Mouse (Mus musculus): Measurements from ENCODE around the gene Rnf222. TPM values are rescaled to one million over a fixed set of nuclear protein-coding genes. Genes with fewer than 3 reads are reported as not detected.

Gene Rnf222
- total and polyA plus RNA-seq, 3 experiments: 0.23 to 0.28 TPM; not detected in 1

DNA sequence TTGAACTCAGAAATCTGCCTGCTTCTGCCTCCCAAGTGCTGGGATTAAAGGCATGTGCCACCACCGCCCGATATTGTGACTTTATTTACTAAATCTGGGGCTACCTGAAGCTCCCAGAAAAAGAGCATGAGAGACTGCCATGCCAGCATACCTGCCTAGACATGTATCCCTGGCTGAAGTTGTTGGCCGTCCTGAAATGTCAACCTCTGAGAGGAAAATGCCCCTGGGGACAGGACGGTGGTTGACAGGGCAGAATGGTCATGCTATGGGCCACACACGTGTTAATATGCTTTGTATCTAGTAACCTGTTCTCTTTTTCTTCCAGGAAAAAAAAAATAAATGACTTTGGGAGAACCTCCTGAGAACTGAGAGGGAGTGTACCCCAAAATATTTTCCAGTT is 2.3 kb upstream of the Rnf222 start:
- no peak for DNase-seq (ENCODE audit: low read depth, low spot score)
- no peak overlapping the region for H3K27ac ChIP-seq (ENCODE audit: control insufficient read depth, low read depth, low read length)
- no peaks in the 10 kb centered on the region for H3K79me2 ChIP-seq (ENCODE audit: control insufficient read depth, insufficient read depth, low read length, poor library complexity)
- no peak overlapping the region for H3K4me3 ChIP-seq (ENCODE audit: control insufficient read depth in 1 of 2, insufficient read depth in 1 of 2, low read depth in 2 of 2, low read length in 2 of 2)
- peaks cover 0 to 9% of the 10 kb centered on the region in 2 experiments; a peak in 2 of 4 replicates for H3K36me3 ChIP-seq (ENCODE audit: control insufficient read depth in 1 of 2, insufficient read depth in 2 of 2, low read length in 2 of 2)
- no peak overlapping the region for H3K9ac ChIP-seq (ENCODE audit: control insufficient read depth, low read depth, low read length, poor library complexity, severe bottlenecking)
- no peaks in the 10 kb centered on the region for H3K27me3 ChIP-seq (ENCODE audit: control insufficient read depth in 1 of 2, insufficient read depth in 2 of 2, low read length in 2 of 2)
- H3K4me1 ChIP-seq (ENCODE audit: control insufficient read depth in 1 of 2, insufficient read depth in 2 of 2, low read length in 2 of 2): peaks cover 8 to 15% of the 10 kb centered on the region in 2 experiments
- no peaks in the 10 kb centered on the region for H3K9me3 ChIP-seq (replicated peaks; ENCODE audit: insufficient read depth, low read length)
- no peak for TF ChIP-seq ELF1 (IDR thresholded peaks at IDR 0.05; ENCODE audit: low read depth, low read length)
- TF ChIP-seq CHD2 (IDR thresholded peaks at IDR 0.05; ENCODE audit: low read length): no peak
- TF ChIP-seq TAL1 (IDR thresholded peaks at IDR 0.05; ENCODE audit: low read length): no peak
- TF ChIP-seq UBTF (IDR thresholded peaks at IDR 0.05; ENCODE audit: borderline replicate concordance, insufficient read depth, low read depth, low read length): no peak
- TF ChIP-seq MYB (IDR thresholded peaks at IDR 0.05; ENCODE audit: low read depth, low read length): no peak

DNA sequence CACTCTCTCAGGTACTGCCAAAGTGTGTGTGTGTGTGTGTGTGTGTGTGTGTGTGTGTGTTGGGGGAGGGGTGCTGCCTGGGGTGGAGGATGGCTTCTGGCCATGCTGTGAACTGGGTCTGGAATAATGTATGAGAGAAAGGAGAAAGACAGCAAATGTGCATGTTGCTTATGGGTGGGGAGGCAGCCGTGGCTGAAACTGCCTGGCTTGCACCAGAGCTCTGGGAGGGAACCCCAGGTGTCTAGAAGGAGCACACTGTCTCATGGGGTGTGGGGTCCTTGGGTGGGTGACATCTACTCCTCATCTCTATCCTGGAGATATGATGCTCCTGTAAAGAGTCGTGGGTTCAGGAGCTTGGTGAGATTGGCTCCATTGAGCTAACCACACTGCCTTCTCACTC is 300 bp downstream of the Rnf222 start:
- no peaks in the 10 kb centered on the region for H3K9me3 ChIP-seq (replicated peaks; ENCODE audit: insufficient read depth, low read length)
- no peak overlapping the region for H3K27ac ChIP-seq (ENCODE audit: control insufficient read depth, low read depth, low read length)
- peaks cover 0 to 16% of the 10 kb centered on the region in 2 experiments; a peak in 2 of 4 replicates for H3K36me3 ChIP-seq (ENCODE audit: control insufficient read depth in 1 of 2, insufficient read depth in 2 of 2, low read length in 2 of 2)
- DNase-seq (ENCODE audit: low read depth, low spot score): no peak
- no peak overlapping the region for H3K9ac ChIP-seq (ENCODE audit: control insufficient read depth, low read depth, low read length, poor library complexity, severe bottlenecking)
- TF ChIP-seq POLR2AphosphoS2 (IDR thresholded peaks at IDR 0.05; ENCODE audit: low read length): no peak
- no peak for TF ChIP-seq RAD21 (IDR thresholded peaks at IDR 0.05; ENCODE audit: low read depth, low read length)
- TF ChIP-seq ZNF384 (IDR thresholded peaks at IDR 0.05; ENCODE audit: low read depth, low read length): no peak
- TF ChIP-seq SIN3A (IDR thresholded peaks at IDR 0.05; ENCODE audit: low read length): no peak
- TF ChIP-seq MEF2A (IDR thresholded peaks at IDR 0.05; ENCODE audit: extremely low read depth, insufficient replicate concordance, low read depth, low read length, poor library complexity, severe bottlenecking): no peak
- no peak for TF ChIP-seq MXI1 (IDR thresholded peaks at IDR 0.05; ENCODE audit: low read depth, low read length)
- no peak for TF ChIP-seq RCOR1 (IDR thresholded peaks at IDR 0.05; ENCODE audit: low read depth, low read length)
- no peak for TF ChIP-seq ZC3H11A (IDR thresholded peaks at IDR 0.05; ENCODE audit: low read depth, low read length)
- TF ChIP-seq EP300 (IDR thresholded peaks at IDR 0.05; ENCODE audit: low read depth in 1 of 2, low read length in 2 of 2): no peak
- no peak for TF ChIP-seq MAX (IDR thresholded peaks at IDR 0.05; ENCODE audit: low read length)
- no peak for TF ChIP-seq MYC (IDR thresholded peaks at IDR 0.05; ENCODE audit: low read depth, low read length)
- H3K4me3 ChIP-seq (ENCODE audit: control insufficient read depth in 1 of 2, insufficient read depth in 1 of 2, low read depth in 2 of 2, low read length in 2 of 2): no peak overlapping the region
- no peaks in the 10 kb centered on the region for H3K27me3 ChIP-seq (ENCODE audit: control insufficient read depth in 1 of 2, insufficient read depth in 2 of 2, low read length in 2 of 2)
- H3K4me1 ChIP-seq (ENCODE audit: control insufficient read depth in 1 of 2, insufficient read depth in 2 of 2, low read length in 2 of 2): peaks cover 10 to 40% of the 10 kb centered on the region in 2 experiments
- H3K79me2 ChIP-seq (ENCODE audit: control insufficient read depth, insufficient read depth, low read length, poor library complexity): no peaks in the 10 kb centered on the region

Measured in MEL (cell line).